In genomic region chr6:17546825-17547224, GRCm38 (mm10) we compare ENCODE assay signal across 16 mouse cellular contexts.
DNase-seq lines count a peak whose midpoint lies in the region; ATAC-seq and TF ChIP-seq lines count a peak whose summit lies in the region.
"Had no signal": no experiment of that assay in that cellular context is flagged by ENCODE, and none has a peak within 500 bp of the region (broad histone marks: within the 10 kb centered on the region; RNA-seq: fewer than 3 reads in every experiment).

No protein-coding gene starts in this region.

- no peaks in the 10 kb centered on the region for H3K36me3 ChIP-seq in CH12.LX (replicated peaks in 1 of 2; ENCODE audit: control insufficient read depth in 1 of 2, insufficient read depth in 1 of 2, low read length in 1 of 2)
- no peaks in the 10 kb centered on the region for H3K36me3 ChIP-seq in forebrain, embryonic 14.5 days (ENCODE audit: control insufficient read depth, insufficient read depth, low read length)
- H3K36me3 ChIP-seq: lung, embryonic 15.5 days; midbrain, embryonic 12.5 days had no signal

- H3K4me2 ChIP-seq in CH12.LX (ENCODE audit: insufficient read depth, low read depth, poor library complexity, severe bottlenecking), result peak overlapping the region; percentile 82
- no peak overlapping the region for H3K4me2 ChIP-seq in forebrain, embryonic 14.5 days (ENCODE audit: low read length)
- H3K4me2 ChIP-seq: lung, embryonic 15.5 days; midbrain, embryonic 12.5 days had no signal

- H3K79me2 ChIP-seq in CH12.LX (replicated peaks; ENCODE audit: control insufficient read depth, extremely low read depth, insufficient read depth, poor library complexity, severe bottlenecking), result no peaks in the 10 kb centered on the region

- dilution Hi-C loops in CH12.LX (cut with MboI; ENCODE audit: extremely low pct_ligation_motif_present, extremely low pct_unique_long_range_greater_than_20kb, low sequenced_read_pairs), result no loop called here

- TF ChIP-seq CTCF in CH12.LX (conservative IDR thresholded peaks at IDR 0.05 in 1 of 2, IDR thresholded peaks at IDR 0.05 in 1 of 2; ENCODE audit: low read depth in 2 of 2, low read length in 2 of 2), result no peak
- no peak for TF ChIP-seq CTCF in embryonic fibroblast, embryonic 13.5 days (IDR thresholded peaks at IDR 0.05; ENCODE audit: borderline replicate concordance, insufficient read depth, low read length)

- no peaks in the 10 kb centered on the region for H3K27me3 ChIP-seq in CH12.LX (replicated peaks)
- no peaks in the 10 kb centered on the region for H3K27me3 ChIP-seq in forebrain, embryonic 14.5 days (replicated peaks; ENCODE audit: control insufficient read depth, insufficient read depth, low read length)
- H3K27me3 ChIP-seq: lung, embryonic 15.5 days; midbrain, embryonic 12.5 days had no signal

- H3K4me3 ChIP-seq in CH12.LX (replicated peaks in 1 of 3; ENCODE audit: low read depth in 2 of 3, low read length in 2 of 3, poor library complexity in 1 of 3), result no peak overlapping the region
- H3K4me3 ChIP-seq in embryonic fibroblast, embryonic 13.5 days (ENCODE audit: insufficient read depth, low read length), result no peak overlapping the region
- no peak overlapping the region for H3K4me3 ChIP-seq in forebrain, embryonic 14.5 days (ENCODE audit: low read depth, low read length)
- H3K4me3 ChIP-seq: lung, embryonic 15.5 days; midbrain, embryonic 12.5 days had no signal

- no peak for ATAC-seq in frontal cortex, adult (ENCODE audit: low TSS enrichment)
- no peak for ATAC-seq in forebrain, embryonic 14.5 days
- ATAC-seq: hindbrain, postnatal 0 days had no signal

- H3K9me3 ChIP-seq in CH12.LX (replicated peaks; ENCODE audit: low read length), result no peaks in the 10 kb centered on the region
- H3K9me3 ChIP-seq in forebrain, embryonic 14.5 days (replicated peaks; ENCODE audit: control insufficient read depth, low read length), result no peaks in the 10 kb centered on the region
- H3K9me3 ChIP-seq: lung, embryonic 15.5 days; midbrain, embryonic 12.5 days had no signal

- H3K9ac ChIP-seq in CH12.LX (ENCODE audit: insufficient read depth, low read depth), result no peak overlapping the region
- no peak overlapping the region for H3K9ac ChIP-seq in forebrain, embryonic 14.5 days (ENCODE audit: low read length)
- H3K9ac ChIP-seq: lung, embryonic 15.5 days; midbrain, embryonic 12.5 days had no signal

- WGBS in forebrain, embryonic 14.5 days, result 72% methylated on average over 5 of the region's 5 CpGs

- TF ChIP-seq POLR2A in CH12.LX (IDR thresholded peaks at IDR 0.05; ENCODE audit: low read depth, low read length), result no peak
- no peak for TF ChIP-seq POLR2A in embryonic fibroblast, embryonic 13.5 days (IDR thresholded peaks at IDR 0.05; ENCODE audit: low read depth, low read length)

- peaks cover 2 to 24% of the 10 kb centered on the region in 2 experiments; a peak in 2 of 4 replicates for H3K4me1 ChIP-seq in CH12.LX (ENCODE audit: control insufficient read depth in 1 of 2, insufficient read depth in 2 of 2)
- H3K4me1 ChIP-seq in embryonic fibroblast, embryonic 13.5 days (ENCODE audit: control insufficient read depth, insufficient read depth, low read length), result peaks cover 7% of the 10 kb centered on the region; the same call in 1 of the 2 replicates
- H3K4me1 ChIP-seq in forebrain, embryonic 14.5 days (ENCODE audit: control insufficient read depth, insufficient read depth, low read length), result no peaks in the 10 kb centered on the region
- H3K4me1 ChIP-seq: midbrain, embryonic 12.5 days had no signal

- no peak overlapping the region for H3K27ac ChIP-seq in CH12.LX (ENCODE audit: insufficient read depth, low read depth)
- peak overlapping the region; percentile 59 for H3K27ac ChIP-seq in embryonic fibroblast, embryonic 13.5 days (ENCODE audit: insufficient read depth, low read length)
- no peak overlapping the region for H3K27ac ChIP-seq in forebrain, embryonic 14.5 days (ENCODE audit: low read depth, low read length)
- H3K27ac ChIP-seq: hindbrain, postnatal 0 days; lung, embryonic 15.5 days; midbrain, embryonic 12.5 days had no signal

- no peak for TF ChIP-seq EP300 in CH12.LX (IDR thresholded peaks at IDR 0.05; ENCODE audit: low read length)

- in situ Hi-C loops in CH12.LX (cut with MboI; ENCODE audit: low pct_ligation_motif_present, low pct_unique_long_range_greater_than_20kb, low sequenced_read_pairs), result no loop called here

- TF ChIP-seq RAD21 in CH12.LX (IDR thresholded peaks at IDR 0.05; ENCODE audit: low read depth, low read length), result no peak

- peak; percentile 5 to 16 for DNase-seq in gastrocnemius, adult 8-10 months (ENCODE audit: low spot score in 2 of 2)
- no peak for DNase-seq in gastrocnemius, postnatal 25 days
- peak; percentile 27 for DNase-seq in CH12.LX (ENCODE audit: extremely low read depth)
- DNase-seq in heart, postnatal 14 days, result peak; percentile 4 to 11
- no peak for DNase-seq in layer of hippocampus, postnatal 14 days (ENCODE audit: low spot score in 2 of 2)
- DNase-seq in forebrain, embryonic 14.5 days (ENCODE audit: low spot score), result no peak
- DNase-seq: adrenal gland, adult 8-10 months; cerebellum, adult 11-12 months; gastrocnemius, postnatal 10 days; left cerebral cortex, postnatal 4 days; thymus, postnatal 25 days had no signal

- intact Hi-C loops in heart, postnatal 14 days (cut with DNase I), result loop anchor here (10.0 kb wide), 1 partner anchor 82 kb away; the partner anchor contains the start of gene Met

TF ChIP-seq in CH12.LX, 34 proteins besides CTCF, POLR2A, EP300 and RAD21:
- TF ChIP-seq TBP (conservative IDR thresholded peaks at IDR 0.05; ENCODE audit: low read depth, low read length), result no peak
- TF ChIP-seq ETS1 (conservative IDR thresholded peaks at IDR 0.05; ENCODE audit: low read depth, low read length), result peak; percentile 35; the same call in 1 of the 2 replicates
- TF ChIP-seq NELFE (IDR thresholded peaks at IDR 0.05; ENCODE audit: low read depth, low read length), result no peak
- TF ChIP-seq MEF2A (IDR thresholded peaks at IDR 0.05; ENCODE audit: borderline replicate concordance, low read depth, low read length), result peak; percentile 80; the same call in 1 of the 2 replicates
- TF ChIP-seq MYC (IDR thresholded peaks at IDR 0.05; ENCODE audit: low read depth, low read length), result no peak

Comparison
In these comparisons a context has a peak if more than half of its experiments do, and no peak if none do; other contexts are left out.
1. DNase-seq: peak in gastrocnemius, adult 8-10 months (2 of 2), CH12.LX (single experiment) and heart, postnatal 14 days (2 of 2); none in gastrocnemius, postnatal 25 days (single experiment), layer of hippocampus, postnatal 14 days (0 of 2) and forebrain, embryonic 14.5 days (single experiment).